Mouse (Mus musculus): ENCODE measurements around the gene Tcf25. TPM values are rescaled to one million over a fixed set of nuclear protein-coding genes. Genes with fewer than 3 reads are reported as not detected.
A peak's percentile ranks its signal among the peaks of the same experiment; 100 is the strongest.

Gene Tcf25
- polyA plus RNA-seq, 1 experiment from 2014 or later = 278 TPM

GRCm38 (mm10) chr8:123402730-123403326, 29.3 kb downstream of the Tcf25 start:
- no peak overlapping the region for H3K4me3 ChIP-seq
- 0 out of 2 replicates have a peak, but pooled peaks cover 4% of the 10 kb centered on the region for H3K27me3 ChIP-seq (replicated peaks)
- peaks cover 58% of the 10 kb centered on the region for H3K36me3 ChIP-seq
- H3K9ac ChIP-seq = no peak overlapping the region
- no peaks in the 10 kb centered on the region for H3K9me3 ChIP-seq
- ATAC-seq (ENCODE audit: low FRiP score, low read depth) = no peak
- no peak overlapping the region for H3K27ac ChIP-seq
- 0 out of 2 replicates have a peak, but pooled peaks cover 8% of the 10 kb centered on the region for H3K4me1 ChIP-seq
- 94% methylated on average over 9 of the region's 9 CpGs for WGBS
- no peak overlapping the region for H3K4me2 ChIP-seq (replicated peaks)

- Histone ChIP-seq H3K4me1 (peaks cover 15% of the 10 kb centered on the region), H3K27me3 (replicated peaks) (0 out of 2 replicates have a peak, but pooled peaks cover 7% of the 10 kb centered on the region), H3K36me3 (peaks cover 41% of the 10 kb centered on the region), H3K9ac (no peak overlapping the region), H3K9me3 (no peaks in the 10 kb centered on the region), H3K4me3 (no peak overlapping the region), H3K4me2 (replicated peaks) (no peak overlapping the region), H3K27ac (no peak overlapping the region)
- WGBS = 40% methylated on average over 8 of the region's 8 CpGs
- ATAC-seq (ENCODE audit: low FRiP score, low read depth) = no peak
These were observed 31.0 kb downstream of the Tcf25 start for GRCm38 (mm10) chr8:123404521-123404920.

GRCm38 (mm10) chr8:123406786-123407185, 33.2 kb downstream of the Tcf25 start, which contains the start of gene Mc1r:
Gene Mc1r, plus strand, starts transcription at chr8:123407107.
- Histone ChIP-seq H3K36me3 (peaks cover 19% of the 10 kb centered on the region), H3K9ac (no peak within 1 kb of the TSS), H3K9me3 (no peaks in the 10 kb centered on the region), H3K27ac (no peak within 1 kb of the TSS), H3K4me3 (no peak within 1 kb of the TSS), H3K4me2 (replicated peaks) (peak within 1 kb of the TSS; percentile 5; the same call in 1 of the 2 replicates), H3K4me1 (peaks cover 26% of the 10 kb centered on the region), H3K27me3 (replicated peaks) (0 out of 2 replicates have a peak, but pooled peaks cover 7% of the 10 kb centered on the region)
- no peak for ATAC-seq (ENCODE audit: low FRiP score, low read depth)
- WGBS = 17% methylated on average over 4 of the region's 4 CpGs

- ATAC-seq (ENCODE audit: low FRiP score, low read depth) = no peak
- no peak overlapping the region for H3K9ac ChIP-seq
- H3K27me3 ChIP-seq (replicated peaks) = 0 out of 2 replicates have a peak, but pooled peaks cover 7% of the 10 kb centered on the region
- 93% methylated on average over 13 of the region's 13 CpGs for WGBS
- H3K4me2 ChIP-seq (replicated peaks) = no peak overlapping the region
- H3K4me1 ChIP-seq = peaks cover 26% of the 10 kb centered on the region
- H3K27ac ChIP-seq = no peak overlapping the region
- peaks cover 10% of the 10 kb centered on the region for H3K36me3 ChIP-seq
- H3K4me3 ChIP-seq = no peak overlapping the region
- no peaks in the 10 kb centered on the region for H3K9me3 ChIP-seq
These were observed 34.1 kb downstream of the Tcf25 start for GRCm38 (mm10) chr8:123407612-123408011.

GRCm38 (mm10) chr8:123408586-123409544, 35.3 kb downstream of the Tcf25 start:
- Histone ChIP-seq H3K4me3 (0 out of 2 replicates have a peak overlapping the region, but pooled peaks have one; percentile 9), H3K4me2 (replicated peaks) (peak overlapping the region; percentile 69)

GRCm38 (mm10) chr8:123410049-123410587, 36.6 kb downstream of the Tcf25 start:
- Histone ChIP-seq H3K9me3 (no peaks in the 10 kb centered on the region), H3K9ac (peak overlapping the region; percentile 95), H3K4me1 (peaks cover 23% of the 10 kb centered on the region), H3K27me3 (replicated peaks) (0 out of 2 replicates have a peak, but pooled peaks cover 7% of the 10 kb centered on the region), H3K27ac (peak overlapping the region; percentile 93), H3K4me3 (peak overlapping the region; percentile 79), H3K36me3 (no peaks in the 10 kb centered on the region), H3K4me2 (replicated peaks) (peak overlapping the region; percentile 69)
- no peak; the same call in 1 of the 2 replicates for ATAC-seq (ENCODE audit: low FRiP score, low read depth)
- WGBS = 39% methylated on average over 8 of the region's 8 CpGs

More at GRCm38 (mm10) chr8:123408586-123409544, 35.3 kb downstream of the Tcf25 start:
- H3K27ac ChIP-seq = peak overlapping the region; percentile 93; the same call in 1 of the 2 replicates
- 80% methylated on average over 9 of the region's 9 CpGs for WGBS
- no peaks in the 10 kb centered on the region for H3K36me3 ChIP-seq
- H3K4me1 ChIP-seq = peaks cover 31% of the 10 kb centered on the region
- peak overlapping the region; percentile 95; the same call in 1 of the 2 replicates for H3K9ac ChIP-seq
- no peak for ATAC-seq (ENCODE audit: low FRiP score, low read depth)
- 0 out of 2 replicates have a peak, but pooled peaks cover 7% of the 10 kb centered on the region for H3K27me3 ChIP-seq (replicated peaks)
- no peaks in the 10 kb centered on the region for H3K9me3 ChIP-seq

GRCm38 (mm10) chr8:123410788-123411187, 37.2 kb downstream of the Tcf25 start:
- ATAC-seq (ENCODE audit: low FRiP score, low read depth) = peak; percentile 9
- Histone ChIP-seq H3K4me1 (peaks cover 23% of the 10 kb centered on the region), H3K9me3 (no peaks in the 10 kb centered on the region), H3K4me2 (replicated peaks) (peak overlapping the region; percentile 69), H3K4me3 (peak overlapping the region; percentile 79), H3K27ac (peak overlapping the region; percentile 93), H3K9ac (peak overlapping the region; percentile 95), H3K27me3 (replicated peaks) (0 out of 2 replicates have a peak, but pooled peaks cover 7% of the 10 kb centered on the region), H3K36me3 (no peaks in the 10 kb centered on the region)
- 6% methylated on average over 11 of the region's 11 CpGs for WGBS

- 0 out of 2 replicates have a peak, but pooled peaks cover 7% of the 10 kb centered on the region for H3K27me3 ChIP-seq (replicated peaks)
- peak within 1 kb of the TSS; percentile 69 for H3K4me2 ChIP-seq (replicated peaks)
- H3K4me1 ChIP-seq = peaks cover 23% of the 10 kb centered on the region
These were observed 37.7 kb downstream of the Tcf25 start, which contains the start of gene Tubb3 for GRCm38 (mm10) chr8:123411246-123411645. Gene Tubb3, plus strand, starts transcription at chr8:123411424.

GRCm38 (mm10) chr8:123411781-123412327, 38.3 kb downstream of the Tcf25 start:
- WGBS = 5% methylated on average over 15 of the region's 16 CpGs
- Histone ChIP-seq H3K9me3 (no peaks in the 10 kb centered on the region), H3K4me3 (peak overlapping the region; percentile 79), H3K9ac (peak overlapping the region; percentile 95), H3K4me2 (replicated peaks) (peak overlapping the region; percentile 69), H3K27me3 (replicated peaks) (0 out of 2 replicates have a peak, but pooled peaks cover 7% of the 10 kb centered on the region), H3K27ac (peak overlapping the region; percentile 83), H3K4me1 (peaks cover 29% of the 10 kb centered on the region), H3K36me3 (peaks cover 3% of the 10 kb centered on the region; the same call in 1 of the 2 replicates)
- peak; percentile 26 for ATAC-seq (ENCODE audit: low FRiP score, low read depth)

More at GRCm38 (mm10) chr8:123411246-123411645, 37.7 kb downstream of the Tcf25 start, which contains the start of gene Tubb3:
- peak within 1 kb of the TSS; percentile 93 for H3K27ac ChIP-seq
- H3K9me3 ChIP-seq = no peaks in the 10 kb centered on the region
- H3K36me3 ChIP-seq = no peaks in the 10 kb centered on the region
- WGBS = under 1% methylated on average over 29 of the region's 29 CpGs
- peak; percentile 83 for ATAC-seq (ENCODE audit: low FRiP score, low read depth)
- H3K4me3 ChIP-seq = peak within 1 kb of the TSS; percentile 79
- H3K9ac ChIP-seq = peak within 1 kb of the TSS; percentile 95

GRCm38 (mm10) chr8:123412560-123413170, 39.1 kb downstream of the Tcf25 start:
- WGBS = 0% methylated on average over 12 of the region's 12 CpGs
- peaks cover 32% of the 10 kb centered on the region for H3K4me1 ChIP-seq
- 0 out of 2 replicates have a peak, but pooled peaks cover 5% of the 10 kb centered on the region for H3K27me3 ChIP-seq (replicated peaks)
- peak overlapping the region; percentile 79 for H3K4me3 ChIP-seq
- peak overlapping the region; percentile 95 for H3K9ac ChIP-seq
- H3K27ac ChIP-seq = peak overlapping the region; percentile 83; the same call in 1 of the 2 replicates
- peaks cover 6% of the 10 kb centered on the region; the same call in 1 of the 2 replicates for H3K36me3 ChIP-seq
- H3K9me3 ChIP-seq = no peaks in the 10 kb centered on the region
- H3K4me2 ChIP-seq (replicated peaks) = peak overlapping the region; percentile 69
- peak; percentile 54 for ATAC-seq (ENCODE audit: low FRiP score, low read depth)

GRCm38 (mm10) chr8:123414255-123414654, 40.7 kb downstream of the Tcf25 start:
- 12% methylated on average over 9 of the region's 9 CpGs for WGBS
- H3K4me2 ChIP-seq (replicated peaks) = peak overlapping the region; percentile 69
- peak overlapping the region; percentile 79 for H3K4me3 ChIP-seq
- H3K36me3 ChIP-seq = peaks cover 22% of the 10 kb centered on the region
- ATAC-seq (ENCODE audit: low FRiP score, low read depth) = no peak
- peak overlapping the region; percentile 95 for H3K9ac ChIP-seq
- no peak overlapping the region for H3K27ac ChIP-seq
- no peaks in the 10 kb centered on the region for H3K27me3 ChIP-seq (replicated peaks)
- H3K9me3 ChIP-seq = no peaks in the 10 kb centered on the region
- peaks cover 28% of the 10 kb centered on the region for H3K4me1 ChIP-seq
